Mouse (Mus musculus) olfactory bulb, adult 2 months (tissue): ENCODE results near the gene Ifrd2.

Source experiments
- CTCF ChIP-seq: fragments of 200-500 bp; IDR thresholded peaks from 2 replicates; pipeline ENCODE4 v1.5.1; 2012; ENCODE audit warnings: low read depth, mild to moderate bottlenecking, low read length, moderate library complexity; ENCODE audit not compliant: insufficient read depth
- POLR2A ChIP-seq: fragments of 200-500 bp; IDR thresholded peaks from 2 replicates; pipeline ENCODE4 v1.6.1; 2012; ENCODE audit warnings: mild to moderate bottlenecking, low read depth, low read length, moderate library complexity; ENCODE audit not compliant: insufficient read depth

DNA sequence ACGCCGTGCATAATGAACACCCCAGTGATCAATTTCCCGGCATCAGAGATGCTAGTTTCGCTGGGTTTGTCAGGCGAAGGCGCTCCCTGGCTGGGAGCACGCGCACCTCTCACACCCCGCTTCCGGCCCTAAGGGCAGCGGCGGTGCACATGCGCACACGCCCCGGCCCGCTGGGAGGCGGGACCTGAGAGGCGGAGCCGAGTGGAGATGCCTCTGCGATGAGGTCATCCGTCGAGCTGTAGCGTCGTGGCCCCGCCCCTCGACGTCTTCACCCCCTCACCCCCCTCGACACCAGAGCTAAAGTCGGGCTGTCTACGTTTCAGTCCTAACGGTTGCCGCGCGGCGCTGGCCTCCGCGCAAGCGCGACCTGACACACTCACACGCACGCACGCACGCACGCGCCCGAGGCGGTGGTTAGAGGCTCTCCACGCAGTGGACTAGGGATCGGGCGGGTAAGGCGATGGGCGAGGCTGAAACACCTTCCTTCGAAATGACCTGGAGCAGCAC is 33.1 kb upstream of the Ifrd2 start:
- TF ChIP-seq POLR2A (peak; percentile 94), CTCF (no peak)
